Mouse (Mus musculus) 3134 (cell line): ENCODE data around the gene Duxbl2.
"Not testable (repeated sequence)": the region's sequence is repeated elsewhere in the genome, so short reads cannot be mapped to it uniquely, and the experiment has no call there.

Experiments used
- DNase-seq: peaks from one replicate; pipeline ENCODE4 v3.0.0-alpha.2; 2011; ENCODE audit warnings: low spot score; ENCODE audit not compliant: insufficient read length; ENCODE audit errors: extremely low read depth

Duxbl2 gene

GRCm38 (mm10) chr14:26118150-26118549, at the start of gene Duxbl2:
TSS of gene Duxbl2 (plus strand) at chr14:26118349.
- DNase-seq = not testable (repeated sequence)

GRCm38 (mm10) chr14:26076620-26077390, 41.3 kb upstream of the Duxbl2 start:
- DNase-seq = not testable (repeated sequence)

GRCm38 (mm10) chr14:26081216-26081615, 36.9 kb upstream of the Duxbl2 start, which contains the start of gene Cphx2:
TSS of gene Cphx2 (plus strand) at chr14:26081516.
- DNase-seq = not testable (repeated sequence)

- DNase-seq = not testable (repeated sequence)
These were observed 36.2 kb upstream of the Duxbl2 start, which contains the start of gene Cphx3 for GRCm38 (mm10) chr14:26081997-26082396. TSS of gene Cphx3 (plus strand) at chr14:26082297.

- not testable (repeated sequence) for DNase-seq
These were observed 20.5 kb upstream of the Duxbl2 start for GRCm38 (mm10) chr14:26097622-26098021.

- DNase-seq = not testable (repeated sequence)
These were observed 426 bp downstream of the Duxbl2 start for GRCm38 (mm10) chr14:26118550-26119000.

GRCm38 (mm10) chr14:26119095-26119494, 946 bp downstream of the Duxbl2 start:
- not testable (repeated sequence) for DNase-seq

GRCm38 (mm10) chr14:26147095-26147494, 28.9 kb downstream of the Duxbl2 start:
- DNase-seq = not testable (repeated sequence)

- not testable (repeated sequence) for DNase-seq
These were observed 37.9 kb downstream of the Duxbl2 start for GRCm38 (mm10) chr14:26156032-26156431.

GRCm38 (mm10) chr14:26161156-26161555, 43.0 kb downstream of the Duxbl2 start:
- DNase-seq = not testable (repeated sequence)

- DNase-seq = not testable (repeated sequence)
These were observed 44.3 kb downstream of the Duxbl2 start for GRCm38 (mm10) chr14:26162423-26162822.

- DNase-seq = not testable (repeated sequence)
These were observed 47.1 kb downstream of the Duxbl2 start for GRCm38 (mm10) chr14:26165266-26165665.

- not testable (repeated sequence) for DNase-seq
These were observed 55.8 kb downstream of the Duxbl2 start for GRCm38 (mm10) chr14:26173955-26174354.

GRCm38 (mm10) chr14:26175028-26175427, 56.9 kb downstream of the Duxbl2 start:
- DNase-seq = not testable (repeated sequence)
